27 mouse cellular contexts compared by ENCODE assay signal in genomic region chr15:85216069-85216813, GRCm38 (mm10). TPM values are rescaled to one million over a fixed set of nuclear protein-coding genes. Genes with fewer than 3 reads are reported as not detected.
DNase-seq lines count a peak whose midpoint lies in the region; TF ChIP-seq lines count a peak whose summit lies in the region.
"Had no signal": no experiment of that assay in that cellular context is flagged by ENCODE, and none has a peak within 500 bp of the region (broad histone marks: within the 10 kb centered on the region; RNA-seq: fewer than 3 reads in every experiment).

No protein-coding gene starts in this region.

- no peaks in the 10 kb centered on the region for H3K27me3 ChIP-seq in heart, adult 2 months (ENCODE audit: control insufficient read depth, insufficient read depth, low read length)
- no peaks in the 10 kb centered on the region for H3K27me3 ChIP-seq in E14TG2a.4 (ENCODE audit: insufficient read depth, low read length)
- H3K27me3 ChIP-seq: embryonic facial prominence, embryonic 13.5 days; forebrain, embryonic 15.5 days; liver, embryonic 15.5 days; lung, embryonic 15.5 days; neural tube, embryonic 12.5 days had no signal

- WGBS in heart, adult 2 months: 97% methylated on average over 7 of the region's 7 CpGs

- H3K9ac ChIP-seq in heart, adult 2 months (ENCODE audit: low read depth, low read length): no peak overlapping the region
- H3K9ac ChIP-seq: embryonic facial prominence, embryonic 13.5 days; forebrain, embryonic 15.5 days; liver, embryonic 15.5 days; lung, embryonic 15.5 days; neural tube, embryonic 12.5 days had no signal

- H3K36me3 ChIP-seq in heart, adult 2 months (ENCODE audit: control insufficient read depth, insufficient read depth, low read length): no peaks in the 10 kb centered on the region
- peaks cover 56% of the 10 kb centered on the region for H3K36me3 ChIP-seq in E14TG2a.4 (ENCODE audit: insufficient read depth, low read length)
- H3K36me3 ChIP-seq: liver, embryonic 15.5 days had no signal

- intact Hi-C loops in heart, adult 2 months (cut with DNase I): no loop called here
- intact Hi-C loops in left cerebral cortex, adult 2 months (cut with DNase I): no loop called here
- intact Hi-C loops in left cerebral cortex, postnatal 10 days (cut with DNase I): no loop called here

- DNase-seq in heart, adult 2 months: no peak
- no peak for DNase-seq in heart, adult 11 months
- no peak for DNase-seq in left cerebral cortex, adult 2 months (ENCODE audit: extremely low spot score in 1 of 2, low spot score in 2 of 2)
- DNase-seq in left cerebral cortex, postnatal 10 days (ENCODE audit: extremely low spot score in 1 of 2, low spot score in 2 of 2): no peak
- DNase-seq in ZHBTc4 (ENCODE audit: low read depth, low spot score): peak; percentile 80
- DNase-seq in urinary bladder, postnatal 10 days (ENCODE audit: low spot score): no peak
- DNase-seq: adrenal gland, adult 8-10 months; cerebellum, adult 9-11 months; embryo, embryonic 11 days; heart, postnatal 14 days; kidney, adult 9 months; kidney, postnatal 25 days; liver; right cerebral cortex, adult 18-20 months; thymus, adult 2 months; thymus, postnatal 36 days had no signal

- no peaks in the 10 kb centered on the region; the same call in 1 of the 2 replicates for H3K4me1 ChIP-seq in heart, adult 2 months (ENCODE audit: control insufficient read depth, insufficient read depth, low read length)
- peaks cover 90% of the 10 kb centered on the region for H3K4me1 ChIP-seq in E14TG2a.4 (replicated peaks; ENCODE audit: low read depth, low read length)
- H3K4me1 ChIP-seq: forebrain, embryonic 15.5 days; liver, embryonic 15.5 days; neural tube, embryonic 12.5 days had no signal

- H3K27ac ChIP-seq in heart, adult 2 months: no peak overlapping the region
- H3K27ac ChIP-seq in left cerebral cortex, adult 2 months: no peak overlapping the region
- H3K27ac ChIP-seq: embryonic facial prominence, embryonic 13.5 days; forebrain, embryonic 10.5 days; forebrain, embryonic 15.5 days; hindbrain, embryonic 10.5 days; liver, embryonic 15.5 days; lung, embryonic 15.5 days; macrophage; neural tube, embryonic 12.5 days had no signal

- no peak for TF ChIP-seq EP300 in heart, adult 2 months (IDR thresholded peaks at IDR 0.05; ENCODE audit: insufficient read depth, low read depth, low read length)

- no peak overlapping the region for H3K4me3 ChIP-seq in heart, adult 2 months
- H3K4me3 ChIP-seq in left cerebral cortex, adult 2 months: no peak overlapping the region
- no peak overlapping the region for H3K4me3 ChIP-seq in E14TG2a.4 (replicated peaks; ENCODE audit: low read length)
- H3K4me3 ChIP-seq: embryonic facial prominence, embryonic 13.5 days; forebrain, embryonic 10.5 days; forebrain, embryonic 15.5 days; hindbrain, embryonic 10.5 days; liver, embryonic 15.5 days; lung, embryonic 15.5 days; myocyte; neural tube, embryonic 12.5 days had no signal

- TF ChIP-seq POLR2A in heart, adult 2 months (IDR thresholded peaks at IDR 0.05; ENCODE audit: insufficient read depth, low read depth, low read length): no peak

- H3K79me2 ChIP-seq in heart, adult 2 months (replicated peaks; ENCODE audit: control insufficient read depth, insufficient read depth, low read length): no peaks in the 10 kb centered on the region; the same call in 1 of the 2 replicates

- H3K9me3 ChIP-seq in E14TG2a.4 (ENCODE audit: low read length): no peaks in the 10 kb centered on the region
- H3K9me3 ChIP-seq: liver, embryonic 15.5 days; lung, embryonic 15.5 days had no signal

- TF ChIP-seq CTCF in heart, adult 2 months (IDR thresholded peaks at IDR 0.05): peak; percentile 34
- TF ChIP-seq CTCF in left cerebral cortex, adult 2 months (IDR thresholded peaks at IDR 0.05): peak; percentile 20
- peak; percentile 76 for TF ChIP-seq CTCF in E14TG2a.4 (conservative IDR thresholded peaks at IDR 0.05; ENCODE audit: low read length)

RNA-seq across cellular contexts. Expression of gene Fbln1, which starts 10.5 kb away (rescaled TPM):
- total RNA-seq in heart, adult 2 months (2021): 10 to 100 TPM; 88.9 to 96.1 TPM
- polyA plus RNA-seq in heart, adult 2 months (2012; rRNA removed): 174 and 240 TPM in 2 replicates
- total RNA-seq in left cerebral cortex, adult 2 months (2021): 10 to 100 TPM; 11.4 to 14.4 TPM
- 10 to 100 TPM; 11.9 to 12.0 TPM for total RNA-seq in left cerebral cortex, postnatal 10 days (2021)
- total RNA-seq: megakaryocyte-erythroid progenitor cell, adult 5-6 weeks had no signal
- polyA plus RNA-seq: macrophage had no signal

Comparison
In these comparisons a context has a peak if more than half of its experiments do, and no peak if none do; other contexts are left out.
1. CTCF ChIP-seq: peak in every context shown above with its lines; median percentile 76 in E14TG2a.4; 34 in heart, adult 2 months; 20 in left cerebral cortex, adult 2 months.
2. RNA of gene Fbln1, which starts 10.5 kb away (total RNA-seq): 88.9 to 96.1 TPM in heart, adult 2 months; 11.4 to 14.4 TPM in left cerebral cortex, adult 2 months and 11.9 to 12.0 TPM in left cerebral cortex, postnatal 10 days; every median in the first group is over 4 times any median in the second.